Mouse (Mus musculus) hindbrain, embryonic 15.5 days (tissue): ENCODE measurements around the gene Gm11562. TPM values are rescaled to one million over a fixed set of nuclear protein-coding genes. Genes with fewer than 3 reads are reported as not detected.
"Not testable (repeated sequence)": the region's sequence is repeated elsewhere in the genome, so short reads cannot be mapped to it uniquely, and the experiment has no call there.

ENCODE experiments used
- ATAC-seq: fragments of 200-750 bp; cut with Nextera tagmentation; 2 replicates; pipeline ENCODE4 v1.8.0; 2017; ENCODE audit warnings: low read depth, moderate number of reproducible peaks, moderate TSS enrichment; ENCODE audit not compliant: low FRiP score
- H3K27ac ChIP-seq: fragments of 300-500 bp; sonication (generic); replicated peaks from 2 replicates; pipeline ENCODE4 v1.5.1; 2015; ENCODE audit warnings: mild to moderate bottlenecking, inconsistent platforms
- H3K27me3 ChIP-seq: fragments of 300-500 bp; sonication (generic); 2 replicates; pipeline ENCODE4 v1.6.1; 2015; ENCODE audit warnings: control low read depth, inconsistent platforms
- H3K36me3 ChIP-seq: fragments of 300-500 bp; sonication (generic); 2 replicates; pipeline ENCODE4 v1.6.1; 2015; ENCODE audit warnings: control low read depth, inconsistent platforms
- H3K4me1 ChIP-seq: fragments of 300-500 bp; sonication (generic); replicated peaks from 2 replicates; pipeline ENCODE4 v1.6.1; 2015; ENCODE audit warnings: control low read depth, inconsistent platforms
- H3K4me2 ChIP-seq: fragments of 300-500 bp; sonication (generic); 2 replicates; pipeline ENCODE4 v1.6.1; 2015; ENCODE audit warnings: moderate library complexity, mild to moderate bottlenecking, inconsistent platforms
- H3K4me3 ChIP-seq: fragments of 300-500 bp; sonication (generic); 2 replicates; pipeline ENCODE4 v1.5.1; 2015; ENCODE audit warnings: mild to moderate bottlenecking, inconsistent platforms
- H3K9ac ChIP-seq: fragments of 300-500 bp; sonication (generic); 2 replicates; pipeline ENCODE4 v1.6.1; 2015; ENCODE audit warnings: inconsistent platforms
- H3K9me3 ChIP-seq: fragments of 300-500 bp; sonication (generic); 2 replicates; pipeline ENCODE4 v1.6.1; 2016; ENCODE audit warnings: control low read depth, inconsistent platforms
- WGBS: fragments of 180-500 bp; shearing (Covaris S2); methylation state at CpG from one replicate; pipeline ENCODE4 v1.1.7; 2015; 5-methylcytosine and 5-hydroxymethylcytosine counted together
- polyA plus RNA-seq: library from polyadenylated mRNA; unstranded; fragments of >200 nt; fragmentation: Nextera tagmentation; extraction: Ambion mirVana; gene quantifications from 2 replicates; pipeline ENCODE4 v1.2.1, GENCODE M21; 2015

Gm11562 gene
- not detected in 2 replicates for polyA plus RNA-seq

- no peak within 1 kb of the TSS for H3K9ac ChIP-seq
- H3K27me3 ChIP-seq: no peaks in the 10 kb centered on the region
- H3K27ac ChIP-seq: no peak within 1 kb of the TSS
- no peaks in the 10 kb centered on the region for H3K36me3 ChIP-seq
- no peak within 1 kb of the TSS for H3K4me3 ChIP-seq
- ATAC-seq: no peak
- WGBS: 94% methylated on average over 2 of the region's 2 CpGs
- H3K9me3 ChIP-seq: no peaks in the 10 kb centered on the region
- no peaks in the 10 kb centered on the region for H3K4me1 ChIP-seq
- no peak within 1 kb of the TSS for H3K4me2 ChIP-seq
These were observed at the start of gene Gm11562 for GRCm38 (mm10) chr11:99620335-99620734. Gene Gm11562 (minus strand): TSS chr11:99620435.

GRCm38 (mm10) chr11:99665860-99666259, 45.6 kb upstream of the Gm11562 start, which contains the start of gene Krtap4-6:
Gene Krtap4-6 (minus strand): TSS chr11:99665960.
- no peak within 1 kb of the TSS for H3K4me3 ChIP-seq

GRCm38 (mm10) chr11:99662802-99663201, 42.6 kb upstream of the Gm11562 start:
- no peak overlapping the region for H3K4me2 ChIP-seq
- H3K9me3 ChIP-seq: no peaks in the 10 kb centered on the region
- no peak overlapping the region for H3K9ac ChIP-seq
- no peak overlapping the region for H3K4me3 ChIP-seq
- no peaks in the 10 kb centered on the region for H3K4me1 ChIP-seq
- H3K27me3 ChIP-seq: no peaks in the 10 kb centered on the region
- WGBS: 85% methylated on average over 10 of the region's 10 CpGs
- no peak for ATAC-seq
- no peak overlapping the region for H3K27ac ChIP-seq
- no peaks in the 10 kb centered on the region for H3K36me3 ChIP-seq

More at GRCm38 (mm10) chr11:99665860-99666259, 45.6 kb upstream of the Gm11562 start, which contains the start of gene Krtap4-6:
- Histone ChIP-seq H3K4me2 (no peak within 1 kb of the TSS), H3K4me1 (no peaks in the 10 kb centered on the region), H3K36me3 (no peaks in the 10 kb centered on the region), H3K27me3 (no peaks in the 10 kb centered on the region), H3K27ac (no peak within 1 kb of the TSS), H3K9me3 (no peaks in the 10 kb centered on the region), H3K9ac (no peak within 1 kb of the TSS)
- ATAC-seq: no peak

GRCm38 (mm10) chr11:99659256-99659655, 39.0 kb upstream of the Gm11562 start:
- Histone ChIP-seq H3K4me2 (no peak overlapping the region), H3K9me3 (no peaks in the 10 kb centered on the region), H3K36me3 (no peaks in the 10 kb centered on the region), H3K4me3 (no peak overlapping the region), H3K9ac (no peak overlapping the region), H3K27ac (no peak overlapping the region), H3K27me3 (no peaks in the 10 kb centered on the region), H3K4me1 (no peaks in the 10 kb centered on the region)
- no peak for ATAC-seq
- 91% methylated on average over 4 of the region's 4 CpGs for WGBS

GRCm38 (mm10) chr11:99658467-99659010, 38.3 kb upstream of the Gm11562 start, which contains the start of gene Gm11563:
Gene Gm11563 (minus strand): TSS chr11:99658960.
- H3K4me1 ChIP-seq, ATAC-seq, H3K4me2 ChIP-seq, H3K9me3 ChIP-seq, H3K9ac ChIP-seq, H3K4me3 ChIP-seq, H3K27ac ChIP-seq, H3K27me3 ChIP-seq, H3K36me3 ChIP-seq: not testable (repeated sequence)
- 71% methylated on average over 10 of the region's 10 CpGs for WGBS

- H3K36me3 ChIP-seq: no peaks in the 10 kb centered on the region
- 43% methylated on average over 5 of the region's 5 CpGs for WGBS
- no peaks in the 10 kb centered on the region for H3K4me1 ChIP-seq
These were observed 36.8 kb upstream of the Gm11562 start for GRCm38 (mm10) chr11:99657051-99657450.

GRCm38 (mm10) chr11:99650136-99650535, 29.9 kb upstream of the Gm11562 start, which contains the start of gene Gm11555:
Gene Gm11555 (minus strand): TSS chr11:99650236.
- WGBS: 88% methylated on average over 2 of the region's 2 CpGs
- H3K27me3 ChIP-seq: no peaks in the 10 kb centered on the region

More at GRCm38 (mm10) chr11:99657051-99657450, 36.8 kb upstream of the Gm11562 start:
- no peak overlapping the region for H3K4me3 ChIP-seq
- no peak overlapping the region for H3K4me2 ChIP-seq
- no peak overlapping the region for H3K27ac ChIP-seq
- H3K9ac ChIP-seq: no peak overlapping the region
- no peaks in the 10 kb centered on the region for H3K27me3 ChIP-seq
- H3K9me3 ChIP-seq: no peaks in the 10 kb centered on the region
- no peak for ATAC-seq

GRCm38 (mm10) chr11:99646444-99646843, 26.2 kb upstream of the Gm11562 start:
- H3K4me3 ChIP-seq: no peak overlapping the region

More at GRCm38 (mm10) chr11:99650136-99650535, 29.9 kb upstream of the Gm11562 start, which contains the start of gene Gm11555:
- ATAC-seq: no peak
- H3K36me3 ChIP-seq: no peaks in the 10 kb centered on the region
- H3K4me1 ChIP-seq: no peaks in the 10 kb centered on the region
- H3K9me3 ChIP-seq: no peaks in the 10 kb centered on the region
- no peak within 1 kb of the TSS for H3K4me2 ChIP-seq
- no peak within 1 kb of the TSS for H3K4me3 ChIP-seq
- H3K9ac ChIP-seq: no peak within 1 kb of the TSS
- no peak within 1 kb of the TSS for H3K27ac ChIP-seq

GRCm38 (mm10) chr11:99644351-99644750, 24.1 kb upstream of the Gm11562 start:
- no peak overlapping the region for H3K9ac ChIP-seq
- H3K36me3 ChIP-seq: no peaks in the 10 kb centered on the region
- H3K4me3 ChIP-seq: no peak overlapping the region
- no peak overlapping the region for H3K27ac ChIP-seq
- WGBS: 61% methylated on average over 3 of the region's 3 CpGs
- ATAC-seq: no peak
- no peaks in the 10 kb centered on the region for H3K4me1 ChIP-seq
- no peaks in the 10 kb centered on the region for H3K9me3 ChIP-seq
- H3K27me3 ChIP-seq: no peaks in the 10 kb centered on the region
- H3K4me2 ChIP-seq: no peak overlapping the region

More at GRCm38 (mm10) chr11:99646444-99646843, 26.2 kb upstream of the Gm11562 start:
- WGBS: 88% methylated on average over 15 of the region's 15 CpGs
- H3K4me1 ChIP-seq: no peaks in the 10 kb centered on the region
- H3K9me3 ChIP-seq: no peaks in the 10 kb centered on the region
- no peak for ATAC-seq
- no peak overlapping the region for H3K9ac ChIP-seq
- H3K27me3 ChIP-seq: no peaks in the 10 kb centered on the region
- H3K36me3 ChIP-seq: no peaks in the 10 kb centered on the region
- no peak overlapping the region for H3K27ac ChIP-seq
- H3K4me2 ChIP-seq: no peak overlapping the region

GRCm38 (mm10) chr11:99643635-99644139, 23.5 kb upstream of the Gm11562 start, which contains the start of gene Krtap4-7:
Gene Krtap4-7 (minus strand): TSS chr11:99644089.
- H3K36me3 ChIP-seq, ATAC-seq, H3K27ac ChIP-seq, H3K9ac ChIP-seq, H3K4me2 ChIP-seq, H3K27me3 ChIP-seq, H3K4me3 ChIP-seq, H3K9me3 ChIP-seq, H3K4me1 ChIP-seq: not testable (repeated sequence)
- WGBS: 81% methylated on average over 9 of the region's 9 CpGs

- Histone ChIP-seq H3K4me1 (no peaks in the 10 kb centered on the region), H3K9ac (no peak overlapping the region), H3K27ac (no peak overlapping the region), H3K4me3 (no peak overlapping the region), H3K36me3 (no peaks in the 10 kb centered on the region), H3K9me3 (no peaks in the 10 kb centered on the region), H3K4me2 (no peak overlapping the region), H3K27me3 (no peaks in the 10 kb centered on the region)
- ATAC-seq: no peak
- 43% methylated on average over 1 of the region's 1 CpGs for WGBS
These were observed 20.7 kb upstream of the Gm11562 start for GRCm38 (mm10) chr11:99640926-99641325.

GRCm38 (mm10) chr11:99637086-99637485, 16.9 kb upstream of the Gm11562 start:
- no peaks in the 10 kb centered on the region for H3K4me1 ChIP-seq
- no peak for ATAC-seq
- H3K36me3 ChIP-seq: no peaks in the 10 kb centered on the region
- H3K9me3 ChIP-seq: no peaks in the 10 kb centered on the region
- H3K4me2 ChIP-seq: no peak overlapping the region
- H3K9ac ChIP-seq: no peak overlapping the region
- WGBS: 73% methylated on average over 1 of the region's 1 CpGs
- no peak overlapping the region for H3K4me3 ChIP-seq
- H3K27ac ChIP-seq: no peak overlapping the region
- H3K27me3 ChIP-seq: no peaks in the 10 kb centered on the region
